Mouse (Mus musculus): ENCODE measurements at regions not wholly inside any gene's neighbourhood (a gene's known extent, or its start where the extent isn't known, plus 50 kb on each side); places are given as distances from the start of the nearest gene placed in this dataset.

DNA sequence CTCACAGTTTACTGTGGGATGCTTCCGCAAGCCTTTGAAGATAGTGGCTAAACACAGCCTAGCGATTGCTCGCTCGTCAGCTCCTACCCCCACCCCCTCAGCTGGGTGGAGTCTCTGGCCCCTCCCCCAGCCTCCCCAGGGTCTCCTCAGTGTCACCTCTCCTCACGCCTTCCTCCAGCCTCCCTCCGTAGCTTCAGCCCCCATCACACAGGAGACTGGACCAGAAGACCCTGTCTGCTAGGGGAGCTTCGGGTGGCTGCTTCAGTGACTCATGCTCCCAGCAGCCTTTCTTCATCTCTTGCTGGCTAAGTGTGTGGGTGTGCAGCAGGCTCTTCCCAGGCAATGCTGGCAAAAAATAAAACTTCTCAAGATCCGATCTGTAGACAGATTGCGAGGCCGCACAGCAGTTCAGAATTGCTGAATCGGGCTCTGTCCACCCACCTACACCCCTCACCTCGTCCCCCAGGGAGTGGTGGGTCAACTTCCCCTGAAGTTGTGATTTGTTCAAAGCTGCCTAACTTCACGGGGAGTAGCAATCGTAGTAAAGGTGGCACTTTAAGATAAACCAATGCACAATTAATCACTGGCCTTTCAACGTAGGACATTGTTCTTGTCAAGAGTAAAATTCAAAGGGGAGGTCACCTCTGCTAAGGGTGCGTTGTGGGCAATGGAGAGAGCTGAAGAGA, 61.2 kb upstream of the Ankrd28 start:
- DNase-seq (ENCODE audit: low spot score in 2 of 2): peak; percentile 19 to 20

GRCm38 (mm10) chr14:31892186-31892510, 61.7 kb upstream of the Ankrd28 start:
- no peak for DNase-seq (ENCODE audit: low spot score in 2 of 2)

DNA sequence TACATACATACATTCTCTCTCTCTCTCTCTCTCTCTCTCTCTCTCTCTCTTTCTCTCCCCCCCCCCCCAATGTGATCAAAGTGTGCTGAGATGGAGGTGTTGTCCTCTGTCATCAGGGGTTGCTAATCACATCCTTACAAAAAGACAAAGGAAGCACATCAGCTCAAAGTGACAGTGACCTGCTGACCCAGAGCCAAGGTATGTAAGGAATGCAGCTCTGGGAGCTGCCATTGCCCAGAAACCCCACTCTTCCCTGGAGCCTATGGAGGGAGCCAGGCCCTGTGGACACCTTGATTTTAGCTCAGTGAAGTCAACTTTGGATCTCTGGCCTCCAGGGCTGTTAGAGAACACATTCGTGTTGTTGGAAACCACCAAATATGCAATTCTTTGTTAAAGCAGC, 66.0 kb upstream of the Ankrd28 start:
- no peak for DNase-seq (ENCODE audit: low spot score in 2 of 2)

DNA sequence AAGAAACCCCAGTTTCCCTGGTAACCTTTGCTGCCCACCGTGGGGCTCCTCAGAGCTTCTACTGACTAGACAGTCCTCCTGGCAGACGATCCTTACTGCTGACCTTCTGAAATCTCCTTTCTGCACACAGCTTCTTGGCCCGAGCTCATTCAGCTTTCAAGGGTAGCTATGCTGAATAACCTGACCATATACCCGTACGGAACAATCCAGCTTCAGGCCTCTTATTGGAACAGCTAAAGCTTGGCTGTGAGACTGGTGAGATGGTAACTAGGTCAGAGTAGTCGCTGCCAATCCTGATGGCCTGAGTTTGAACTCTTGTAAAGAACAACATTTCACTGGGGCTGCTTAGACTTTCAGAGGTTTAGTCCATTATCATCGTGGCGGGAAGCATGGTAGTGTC, 69.1 kb upstream of the Ankrd28 start:
- no peak for DNase-seq (ENCODE audit: low spot score in 2 of 2)

DNA sequence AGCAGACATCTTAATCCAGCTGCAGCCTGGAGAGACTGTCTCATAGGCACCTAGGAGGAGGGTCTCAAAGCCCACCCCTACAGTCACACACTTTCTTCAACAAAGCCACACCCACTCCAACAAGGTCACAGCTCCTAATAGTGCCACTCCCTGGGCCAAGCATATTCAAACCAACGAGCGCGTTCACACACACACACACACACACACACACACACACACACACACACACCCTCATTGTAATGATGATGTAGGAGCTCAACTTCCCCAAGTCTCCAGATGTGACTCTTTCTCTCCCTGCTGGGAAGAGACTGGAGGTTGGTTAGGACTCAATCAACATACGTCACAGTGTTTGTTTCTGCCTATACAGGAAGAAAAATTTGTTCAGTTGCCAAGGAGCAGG, 69.5 kb upstream of the Ankrd28 start:
- DNase-seq (ENCODE audit: low spot score in 2 of 2): no peak

DNA sequence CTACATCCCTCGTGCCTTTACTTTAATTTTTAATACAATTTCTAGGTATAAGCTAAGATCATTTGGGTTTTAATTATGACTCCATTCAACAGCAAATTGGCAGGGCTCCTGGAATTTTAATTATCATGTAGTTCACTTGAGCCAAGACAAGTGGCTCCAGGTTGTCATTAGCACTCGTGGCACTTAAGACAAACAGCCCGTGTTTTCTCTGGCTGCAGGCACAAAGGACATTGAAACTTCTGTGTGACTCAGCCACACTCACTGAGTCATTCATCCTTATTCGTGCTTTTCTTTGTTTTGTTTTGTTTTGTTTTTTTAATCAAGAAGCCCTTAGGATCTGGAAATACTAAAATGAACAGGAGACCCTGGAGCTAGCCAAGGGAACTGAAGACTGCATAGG, 71.5 kb upstream of the Ankrd28 start:
- no peak for DNase-seq (ENCODE audit: low spot score in 2 of 2)

DNA sequence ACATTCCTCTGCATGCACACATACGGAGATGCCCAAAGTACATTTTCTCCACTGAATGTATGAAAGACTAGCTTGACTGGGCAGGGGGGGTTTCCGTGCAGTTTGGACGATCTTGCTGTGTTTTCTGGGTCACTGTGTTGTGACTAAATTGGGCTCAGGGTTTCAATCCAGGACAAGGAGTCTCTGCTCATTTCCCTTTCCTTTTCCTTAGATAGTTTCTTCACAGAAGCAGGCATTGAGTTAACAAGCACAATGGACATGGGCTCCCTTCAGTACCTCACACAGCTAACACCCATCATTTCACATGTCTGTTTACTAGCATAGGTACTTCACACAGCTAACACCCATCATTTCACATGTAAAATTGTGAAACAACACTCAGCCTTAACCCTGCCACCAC, 73.2 kb upstream of the Ankrd28 start:
- DNase-seq (ENCODE audit: low spot score in 2 of 2): peak in 1 of 2 experiments; percentile 37

DNA sequence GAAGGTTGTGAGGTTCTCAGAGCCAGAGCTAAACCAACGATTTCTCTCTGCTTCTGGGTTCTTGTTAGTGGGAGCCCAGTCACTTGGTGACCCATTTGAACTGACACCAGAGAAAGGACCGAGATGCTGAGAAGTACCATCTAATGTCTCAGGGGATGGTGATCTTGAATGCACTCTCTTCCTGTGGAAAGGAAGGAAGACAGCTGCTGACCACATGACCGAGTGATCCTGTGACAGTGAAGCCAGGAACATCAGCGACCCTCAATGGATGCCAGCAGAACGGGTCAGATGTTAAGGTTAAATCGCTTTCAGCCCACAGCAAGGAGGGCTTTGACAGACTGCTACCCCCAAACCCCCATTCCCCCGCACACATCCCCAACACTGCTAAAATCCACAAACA, 78.1 kb upstream of the Ankrd28 start:
- DNase-seq (ENCODE audit: low spot score in 2 of 2): no peak

DNA sequence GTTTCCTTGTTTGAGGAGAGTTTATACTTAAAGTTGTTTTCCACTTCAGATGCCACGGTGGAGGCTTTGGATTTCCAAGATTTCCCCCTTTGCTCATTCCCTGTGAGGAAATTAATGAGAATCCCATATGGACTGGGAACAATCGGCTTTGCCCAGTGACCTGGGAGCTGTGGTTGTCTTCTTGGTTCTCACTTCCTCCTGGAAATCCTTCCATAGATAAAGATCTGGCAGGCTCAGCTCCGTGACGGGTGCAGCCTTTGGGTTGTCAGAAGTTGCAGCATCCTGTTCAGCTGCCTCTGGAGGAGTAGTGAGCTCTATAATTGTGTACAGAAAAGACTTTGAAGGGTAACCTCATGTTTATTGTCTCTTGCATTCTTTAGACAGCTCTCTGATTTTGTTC, 78.8 kb upstream of the Ankrd28 start:
- peak; percentile 61 to 84 for DNase-seq (ENCODE audit: low spot score in 2 of 2)

GRCm38 (mm10) chr14:31910809-31911208, 80.4 kb upstream of the Ankrd28 start:
- DNase-seq (ENCODE audit: low spot score in 2 of 2): no peak

GRCm38 (mm10) chr14:31918461-31918860, 88.0 kb upstream of the Ankrd28 start:
- DNase-seq (ENCODE audit: low spot score in 2 of 2): no peak

- DNase-seq (ENCODE audit: low spot score in 2 of 2): no peak
These were observed 88.5 kb upstream of the Ankrd28 start for GRCm38 (mm10) chr14:31918921-31919320.

DNA sequence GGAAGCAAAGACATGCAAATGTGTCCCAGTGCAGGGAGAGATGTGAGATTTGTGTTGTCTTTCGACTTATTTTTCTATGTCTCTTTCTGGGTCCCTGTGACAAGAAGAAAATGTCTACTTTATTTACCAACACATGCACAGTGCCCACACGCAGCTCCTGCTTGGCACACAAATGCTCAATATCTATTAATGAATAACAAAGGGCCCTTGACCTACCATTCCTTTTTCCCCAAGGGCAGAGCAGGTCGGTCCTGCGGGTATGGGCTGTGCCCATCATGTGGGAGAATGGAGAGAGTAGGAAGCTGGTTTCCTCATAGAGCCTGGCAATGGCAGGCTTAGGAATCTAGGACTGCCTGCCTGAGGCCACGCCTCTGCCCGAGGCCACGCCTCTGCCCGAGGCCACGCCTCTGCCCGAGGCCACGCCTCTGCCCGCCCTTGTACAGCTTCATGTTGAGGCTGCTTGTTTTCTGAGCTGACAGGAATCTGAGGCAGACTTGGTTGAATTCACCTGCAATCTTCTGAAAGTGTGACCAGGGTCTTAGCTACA, 98.8 kb upstream of the Ankrd28 start:
- DNase-seq (ENCODE audit: low spot score in 2 of 2): no peak

GRCm38 (mm10) chr14:31930367-31930766, 98.4 kb upstream of the Galnt15 start:
- DNase-seq (ENCODE audit: low spot score in 2 of 2): peak; percentile 91

DNA sequence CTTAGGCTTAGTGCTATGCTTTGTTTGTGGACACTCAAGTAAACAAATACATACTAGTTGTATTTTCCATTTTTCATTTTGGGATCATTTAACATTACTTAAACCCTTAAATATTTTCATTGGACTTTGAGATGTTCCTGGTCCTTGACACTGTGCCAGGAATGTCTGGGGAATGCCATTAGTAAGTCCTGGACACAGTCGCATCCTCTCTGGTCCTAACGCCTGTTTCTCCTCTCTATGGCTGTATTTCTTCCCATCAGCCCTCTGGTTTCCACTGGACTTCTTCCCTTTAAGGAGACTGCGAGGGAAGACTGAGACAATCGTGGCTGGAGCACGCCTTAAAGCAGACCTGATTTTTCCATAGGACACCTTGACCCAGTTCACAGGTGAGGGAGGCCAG, 96.8 kb upstream of the Galnt15 start:
- no peak for DNase-seq (ENCODE audit: low spot score in 2 of 2)

DNA sequence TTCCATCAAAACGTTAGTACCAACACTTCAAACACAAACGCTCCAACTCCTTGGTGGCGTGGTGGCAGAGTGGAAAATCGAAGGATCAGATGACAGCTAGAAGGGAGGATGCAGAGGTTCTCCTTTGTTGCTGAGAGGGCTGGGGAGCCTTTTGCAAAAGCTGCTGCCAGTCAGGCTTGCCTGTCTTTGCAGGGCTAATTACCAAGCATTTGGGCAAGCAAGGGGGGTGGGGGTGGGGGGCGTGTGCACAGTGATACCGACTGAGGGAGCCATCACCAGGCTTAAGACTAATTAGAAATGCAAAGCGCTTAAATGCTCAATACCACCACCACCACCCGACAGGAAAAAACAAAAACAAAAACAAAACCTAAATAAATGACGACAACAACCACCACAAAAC, 95.3 kb upstream of the Galnt15 start:
- DNase-seq (ENCODE audit: low spot score in 2 of 2): no peak

DNA sequence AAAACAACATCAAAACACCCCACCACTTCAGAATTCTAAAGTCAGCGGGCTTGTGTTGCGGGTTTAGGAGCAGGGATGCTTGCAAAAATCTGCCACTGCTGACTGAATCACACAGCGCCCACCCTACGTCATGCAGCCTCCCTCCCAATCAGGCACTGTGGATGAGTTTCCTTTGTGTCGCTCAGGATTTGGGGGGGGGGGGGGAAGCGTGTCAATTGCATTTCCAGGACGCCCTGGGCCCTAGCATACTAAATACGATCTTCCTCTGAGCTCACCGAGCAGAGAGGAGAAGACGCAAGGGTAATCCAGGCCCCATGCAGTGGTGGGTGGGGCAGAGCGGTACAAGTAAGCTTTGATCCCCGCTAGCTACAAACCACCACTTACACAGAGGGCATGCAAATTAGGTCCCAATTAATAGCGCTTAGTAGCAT, 94.9 kb upstream of the Galnt15 start:
- DNase-seq (ENCODE audit: low spot score in 2 of 2): peak in 1 of 2 experiments; percentile 19

DNA sequence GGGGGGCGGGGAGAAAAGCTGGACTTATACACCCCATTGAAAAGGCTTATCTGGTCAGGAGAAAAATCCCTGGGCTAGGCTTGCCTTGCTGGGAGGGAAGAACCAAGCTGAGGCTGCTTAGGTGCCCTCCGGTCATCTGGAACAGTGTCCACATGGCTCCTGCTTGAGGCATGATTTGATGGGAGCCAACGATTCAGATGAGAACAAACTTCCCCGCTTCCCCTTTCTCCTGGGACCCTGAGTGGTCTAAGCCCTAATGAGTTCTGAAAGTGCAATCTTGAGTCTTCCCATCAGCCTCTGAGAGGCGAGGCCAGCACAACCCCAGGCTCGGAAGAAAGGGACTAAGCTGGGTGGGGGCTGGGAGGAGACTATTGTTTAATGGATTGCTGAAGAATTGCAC, 94.5 kb upstream of the Galnt15 start:
- no peak for DNase-seq (ENCODE audit: low spot score in 2 of 2)

- DNase-seq (ENCODE audit: low spot score in 2 of 2): no peak
These were observed 94.0 kb upstream of the Galnt15 start for GRCm38 (mm10) chr14:31934771-31935170.

GRCm38 (mm10) chr14:31935411-31935810, 93.4 kb upstream of the Galnt15 start:
- no peak for DNase-seq (ENCODE audit: low spot score in 2 of 2)

DNA sequence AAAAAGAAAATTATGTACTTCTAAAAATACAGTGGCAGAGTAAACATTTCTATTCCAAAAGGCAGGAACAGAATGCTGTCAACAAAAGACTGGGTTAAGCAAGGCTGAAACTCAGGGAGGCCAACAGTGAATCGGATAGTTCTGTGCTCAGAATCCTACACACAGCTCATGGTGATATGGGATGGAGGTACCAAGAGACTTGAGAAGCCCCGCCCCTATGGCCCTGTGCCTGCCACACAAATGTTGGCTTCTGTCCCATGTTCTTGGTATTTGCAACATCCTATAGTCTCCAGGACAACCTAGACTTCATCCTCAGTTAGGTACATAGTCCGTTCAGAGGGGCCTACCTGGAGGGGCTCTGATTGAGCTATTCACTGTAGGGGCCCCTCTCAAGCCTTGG, 92.2 kb upstream of the Galnt15 start:
- no peak for DNase-seq (ENCODE audit: low spot score in 2 of 2)

- DNase-seq (ENCODE audit: low spot score in 2 of 2): no peak
These were observed 87.9 kb upstream of the Galnt15 start for GRCm38 (mm10) chr14:31940900-31941299.

GRCm38 (mm10) chr14:31942266-31942960, 86.4 kb upstream of the Galnt15 start:
- no peak for DNase-seq (ENCODE audit: low spot score in 2 of 2)

Measured in heart, adult 9 months (tissue).